Mouse (Mus musculus) embryonic facial prominence, embryonic 14.5 days (tissue): ENCODE data around the gene Tas1r3. TPM values are rescaled to one million over a fixed set of nuclear protein-coding genes. Genes with fewer than 3 reads are reported as not detected.
A peak's percentile ranks its signal among the peaks of the same experiment; 100 is the strongest.

ENCODE experiments used
- ATAC-seq: fragments of 200-750 bp; cut with Nextera tagmentation; 2 replicates; pipeline ENCODE4 v1.8.0; 2017; ENCODE audit warnings: low read depth, moderate number of reproducible peaks, moderate TSS enrichment
- DNase-seq: peaks from one replicate; pipeline ENCODE4 v3.0.0-alpha.2; 2015; ENCODE audit warnings: low spot score
- H3K27ac ChIP-seq: fragments of 300-500 bp; sonication (generic); replicated peaks from 2 replicates; pipeline ENCODE4 v1.5.1; 2014; ENCODE audit warnings: low read depth, mild to moderate bottlenecking, low read length, moderate library complexity
- H3K27me3 ChIP-seq: fragments of 300-500 bp; sonication (generic); replicated peaks from 2 replicates; pipeline ENCODE4 v1.6.1; 2014; ENCODE audit warnings: low read length; ENCODE audit not compliant: control insufficient read depth, insufficient read depth
- H3K36me3 ChIP-seq: fragments of 300-500 bp; sonication (generic); 2 replicates; pipeline ENCODE4 v1.6.1; 2014; ENCODE audit warnings: low read length, mixed read lengths; ENCODE audit not compliant: control insufficient read depth, insufficient read depth
- H3K4me1 ChIP-seq: fragments of 300-500 bp; sonication (generic); 2 replicates; pipeline ENCODE4 v1.6.1; 2014; ENCODE audit warnings: antibody characterized with exemption, low read length; ENCODE audit not compliant: control insufficient read depth, insufficient read depth
- H3K4me2 ChIP-seq: fragments of 300-500 bp; sonication (generic); 2 replicates; pipeline ENCODE4 v1.6.1; 2014; ENCODE audit warnings: low read depth, mild to moderate bottlenecking, low read length, moderate library complexity, mixed read lengths
- H3K4me3 ChIP-seq: fragments of 300-500 bp; sonication (generic); 2 replicates; pipeline ENCODE4 v1.5.1; 2014; ENCODE audit warnings: low read depth, mild to moderate bottlenecking, low read length
- H3K9ac ChIP-seq: fragments of 300-500 bp; sonication (generic); 2 replicates; pipeline ENCODE4 v1.6.1; 2014; ENCODE audit warnings: low read depth, mild to moderate bottlenecking, low read length, moderate library complexity, mixed read lengths
- H3K9me3 ChIP-seq: fragments of 300-500 bp; sonication (generic); 2 replicates; pipeline ENCODE4 v1.6.1; 2016; ENCODE audit warnings: low read length; ENCODE audit not compliant: control insufficient read depth
- WGBS: fragments of 180-500 bp; shearing (Covaris S2); extraction: QIAGEN DNeasy Blood & Tissue Kit; methylation state at CpG from one replicate; pipeline ENCODE4 v1.1.7; 2014; 5-methylcytosine and 5-hydroxymethylcytosine counted together
- polyA plus RNA-seq: library from polyadenylated mRNA; unstranded; fragments of >200 nt; fragmentation: Nextera tagmentation; extraction: Ambion mirVana; gene quantifications from 2 replicates; pipeline ENCODE4 v1.2.1, GENCODE M21; 2014

Tas1r3 gene
- polyA plus RNA-seq, 1 experiment from 2014 or later: 0.36 TPM

- H3K27me3 ChIP-seq: no peaks in the 10 kb centered on the region
- 0 out of 2 replicates have a peak within 1 kb of the TSS, but pooled peaks have one; percentile 17 for H3K27ac ChIP-seq
- H3K9ac ChIP-seq: peak within 1 kb of the TSS; percentile 83
- peak within 1 kb of the TSS; percentile 88 for H3K4me2 ChIP-seq
- H3K9me3 ChIP-seq: no peaks in the 10 kb centered on the region
- WGBS: under 1% methylated on average over 53 of the region's 63 CpGs
- peaks cover 39% of the 10 kb centered on the region for H3K36me3 ChIP-seq
- peak; percentile 97 for DNase-seq
- H3K4me3 ChIP-seq: peak within 1 kb of the TSS; percentile 68
- peak; percentile 98 for ATAC-seq
- peaks cover 12% of the 10 kb centered on the region for H3K4me1 ChIP-seq
These were observed 6.3 kb upstream of the Tas1r3 start, which contains the start of the genes Cptp and Ints11 for GRCm38 (mm10) chr4:155869317-155870033. Gene Cptp (minus strand): TSS chr4:155869440. Gene Ints11 (plus strand): TSS chr4:155869546.

GRCm38 (mm10) chr4:155868614-155869298, 5.6 kb upstream of the Tas1r3 start:
- no peak; the same call in 1 of the 2 replicates for ATAC-seq
- no peak overlapping the region for H3K27ac ChIP-seq

GRCm38 (mm10) chr4:155861787-155862186, 1.4 kb downstream of the Tas1r3 start:
- ATAC-seq (no peak), DNase-seq (no peak)
- H3K36me3 ChIP-seq: peaks cover 60% of the 10 kb centered on the region; the same call in 1 of the 2 replicates
- no peak overlapping the region for H3K4me3 ChIP-seq
- no peaks in the 10 kb centered on the region for H3K9me3 ChIP-seq
- 89% methylated on average over 7 of the region's 7 CpGs for WGBS
- H3K27me3 ChIP-seq: no peaks in the 10 kb centered on the region
- no peaks in the 10 kb centered on the region for H3K4me1 ChIP-seq
- no peak overlapping the region for H3K27ac ChIP-seq
- no peak overlapping the region for H3K9ac ChIP-seq
- H3K4me2 ChIP-seq: no peak overlapping the region

More at GRCm38 (mm10) chr4:155868614-155869298, 5.6 kb upstream of the Tas1r3 start:
- Histone ChIP-seq H3K4me1 (peaks cover 12% of the 10 kb centered on the region), H3K4me3 (peak overlapping the region; percentile 68), H3K9ac (peak overlapping the region; percentile 83), H3K36me3 (peaks cover 32% of the 10 kb centered on the region), H3K4me2 (peak overlapping the region; percentile 88), H3K27me3 (no peaks in the 10 kb centered on the region), H3K9me3 (no peaks in the 10 kb centered on the region)
- no peak for DNase-seq
- WGBS: 7% methylated on average over 20 of the region's 22 CpGs

GRCm38 (mm10) chr4:155859318-155859717, 3.8 kb downstream of the Tas1r3 start:
- H3K36me3 ChIP-seq: peaks cover 68% of the 10 kb centered on the region
- no peaks in the 10 kb centered on the region for H3K4me1 ChIP-seq
- H3K4me2 ChIP-seq: no peak overlapping the region
- WGBS: 15% methylated on average over 11 of the region's 13 CpGs
- DNase-seq (peak; percentile 78), ATAC-seq (peak; percentile 49; the same call in 1 of the 2 replicates)
- no peak overlapping the region for H3K27ac ChIP-seq
- no peaks in the 10 kb centered on the region for H3K9me3 ChIP-seq
- H3K4me3 ChIP-seq: no peak overlapping the region
- no peak overlapping the region for H3K9ac ChIP-seq
- no peaks in the 10 kb centered on the region for H3K27me3 ChIP-seq

GRCm38 (mm10) chr4:155856881-155857280, 6.3 kb downstream of the Tas1r3 start:
- peaks cover 74% of the 10 kb centered on the region for H3K36me3 ChIP-seq
- WGBS: 92% methylated on average over 3 of the region's 3 CpGs

GRCm38 (mm10) chr4:155856071-155856470, 7.1 kb downstream of the Tas1r3 start:
- H3K27me3 ChIP-seq: no peaks in the 10 kb centered on the region
- H3K9ac ChIP-seq: no peak overlapping the region
- 86% methylated on average over 11 of the region's 12 CpGs for WGBS
- H3K27ac ChIP-seq: no peak overlapping the region
- peaks cover 66% of the 10 kb centered on the region for H3K36me3 ChIP-seq
- no peak overlapping the region for H3K4me2 ChIP-seq
- no peaks in the 10 kb centered on the region for H3K9me3 ChIP-seq
- no peaks in the 10 kb centered on the region for H3K4me1 ChIP-seq
- ATAC-seq (no peak), DNase-seq (no peak)
- no peak overlapping the region for H3K4me3 ChIP-seq

More at GRCm38 (mm10) chr4:155856881-155857280, 6.3 kb downstream of the Tas1r3 start:
- no peak overlapping the region for H3K9ac ChIP-seq
- H3K27me3 ChIP-seq: no peaks in the 10 kb centered on the region
- no peak overlapping the region for H3K27ac ChIP-seq
- H3K4me2 ChIP-seq: no peak overlapping the region
- H3K4me3 ChIP-seq: no peak overlapping the region
- DNase-seq (no peak), ATAC-seq (no peak)
- H3K9me3 ChIP-seq: no peaks in the 10 kb centered on the region
- H3K4me1 ChIP-seq: no peaks in the 10 kb centered on the region

- Histone ChIP-seq H3K27ac (no peak overlapping the region), H3K9me3 (no peaks in the 10 kb centered on the region), H3K27me3 (no peaks in the 10 kb centered on the region), H3K4me3 (no peak overlapping the region), H3K4me1 (no peaks in the 10 kb centered on the region), H3K36me3 (peaks cover 63% of the 10 kb centered on the region), H3K9ac (no peak overlapping the region), H3K4me2 (no peak overlapping the region)
- ATAC-seq (no peak), DNase-seq (no peak)
- WGBS: 94% methylated on average over 12 of the region's 12 CpGs
These were observed 8.2 kb downstream of the Tas1r3 start for GRCm38 (mm10) chr4:155854991-155855390.

GRCm38 (mm10) chr4:155853421-155853820, 9.7 kb downstream of the Tas1r3 start:
- peaks cover 48% of the 10 kb centered on the region for H3K36me3 ChIP-seq
- 93% methylated on average over 9 of the region's 9 CpGs for WGBS
- ATAC-seq: no peak

More at GRCm38 (mm10) chr4:155853421-155853820, 9.7 kb downstream of the Tas1r3 start:
- Histone ChIP-seq H3K27me3 (no peaks in the 10 kb centered on the region), H3K27ac (no peak overlapping the region), H3K4me2 (no peak overlapping the region), H3K9me3 (no peaks in the 10 kb centered on the region), H3K4me3 (no peak overlapping the region), H3K9ac (no peak overlapping the region), H3K4me1 (peaks cover 6% of the 10 kb centered on the region)
- no peak for DNase-seq
